Mouse (Mus musculus) limb, embryonic 11.5 days (tissue): Measurements from ENCODE around the gene Sept12. TPM values are rescaled to one million over a fixed set of nuclear protein-coding genes. Genes with fewer than 3 reads are reported as not detected.

Source experiments
- ATAC-seq: fragments of 200-750 bp; cut with Nextera tagmentation; 2 replicates; pipeline ENCODE4 v1.8.0; 2017; ENCODE audit warnings: low read depth; ENCODE audit not compliant: insufficient number of reproducible peaks, low FRiP score, low TSS enrichment
- DNase-seq: peaks from one replicate; pipeline ENCODE4 v3.0.0-alpha.2; 2015; ENCODE audit warnings: low spot score
- H3K27ac ChIP-seq: fragments of 300-500 bp; sonication (generic); replicated peaks from 2 replicates; pipeline ENCODE4 v1.5.1; 2014; ENCODE audit warnings: low read depth, mild to moderate bottlenecking, low read length
- H3K27me3 ChIP-seq: fragments of 300-500 bp; sonication (generic); 2 replicates; pipeline ENCODE4 v1.6.1; 2014; ENCODE audit warnings: mild to moderate bottlenecking, low read length, mixed read lengths; ENCODE audit not compliant: control insufficient read depth, insufficient read depth
- H3K36me3 ChIP-seq: fragments of 300-500 bp; sonication (generic); 2 replicates; pipeline ENCODE4 v1.6.1; 2014; ENCODE audit warnings: mild to moderate bottlenecking, low read length, moderate library complexity, mixed read lengths; ENCODE audit not compliant: control insufficient read depth, insufficient read depth
- H3K4me1 ChIP-seq: fragments of 300-500 bp; sonication (generic); 2 replicates; pipeline ENCODE4 v1.6.1; 2014; ENCODE audit warnings: low read length, mixed read lengths; ENCODE audit not compliant: control insufficient read depth, insufficient read depth
- H3K4me2 ChIP-seq: fragments of 300-500 bp; sonication (generic); 2 replicates; pipeline ENCODE4 v1.6.1; 2014; ENCODE audit warnings: low read depth, mild to moderate bottlenecking, moderate library complexity; ENCODE audit not compliant: severe bottlenecking
- H3K4me3 ChIP-seq: fragments of 300-500 bp; sonication (generic); 2 replicates; pipeline ENCODE4 v1.5.1; 2014; ENCODE audit warnings: low read depth, low read length
- H3K9ac ChIP-seq: fragments of 300-500 bp; sonication (generic); 2 replicates; pipeline ENCODE4 v1.6.1; 2014; ENCODE audit warnings: mild to moderate bottlenecking, low read length
- H3K9me3 ChIP-seq: fragments of 300-500 bp; sonication (generic); 2 replicates; pipeline ENCODE4 v1.6.1; 2016; ENCODE audit warnings: low read length; ENCODE audit not compliant: control insufficient read depth
- WGBS: fragments of 180-500 bp; shearing (Covaris S2); extraction: QIAGEN DNeasy Blood & Tissue Kit; methylation state at CpG from one replicate; pipeline ENCODE4 v1.1.7; 2014; 5-methylcytosine and 5-hydroxymethylcytosine counted together
- polyA plus RNA-seq: library from polyadenylated mRNA; unstranded; fragments of >200 nt; fragmentation: Nextera tagmentation; extraction: Ambion mirVana; gene quantifications from 2 replicates; pipeline ENCODE4 v1.2.1, GENCODE M21; 2014

Sept12 gene
- polyA plus RNA-seq, 1 experiment from 2014 or later: not detected

GRCm38 (mm10) chr16:4938461-4938860 lies 59.2 kb downstream of the Sept12 start, which contains the start of gene Nudt16l1:
TSS of gene Nudt16l1 (plus strand) at chr16:4938761.
- no peak for ATAC-seq
- peak within 1 kb of the TSS; percentile 92 for H3K4me3 ChIP-seq
- H3K27ac ChIP-seq: peak within 1 kb of the TSS; percentile 75
- WGBS: 7% methylated on average over 2 of the region's 2 CpGs
- 0 out of 2 replicates have a peak, but pooled peaks cover 5% of the 10 kb centered on the region for H3K4me1 ChIP-seq
- H3K4me2 ChIP-seq: peak within 1 kb of the TSS; percentile 93
- peak within 1 kb of the TSS; percentile 88 for H3K9ac ChIP-seq
- H3K9me3 ChIP-seq: no peaks in the 10 kb centered on the region
- DNase-seq: no peak
- H3K36me3 ChIP-seq: peaks cover 31% of the 10 kb centered on the region
- H3K27me3 ChIP-seq: no peaks in the 10 kb centered on the region

- Histone ChIP-seq H3K9me3 (no peaks in the 10 kb centered on the region), H3K36me3 (peaks cover 28% of the 10 kb centered on the region), H3K4me3 (no peak overlapping the region), H3K27ac (no peak overlapping the region), H3K9ac (no peak overlapping the region), H3K4me2 (no peak overlapping the region), H3K4me1 (0 out of 2 replicates have a peak, but pooled peaks cover 5% of the 10 kb centered on the region), H3K27me3 (no peaks in the 10 kb centered on the region)
- DNase-seq (no peak), ATAC-seq (no peak)
- WGBS: 89% methylated on average over 8 of the region's 8 CpGs
Measured at GRCm38 (mm10) chr16:4937351-4938190, 60.1 kb downstream of the Sept12 start.

Other genes with a start within 250 kb of the Sept12 start
- gene Cdip1, start 207.6 kb downstream of the Sept12 start, polyA plus RNA-seq: 82.2 and 89.5 TPM in 2 replicates
- 0.81 and 0.93 TPM in 2 replicates for gene 4930562C15Rik, start 162.4 kb downstream of the Sept12 start, polyA plus RNA-seq
- gene Ubald1, start 117.5 kb downstream of the Sept12 start, polyA plus RNA-seq: 32.0 and 36.4 TPM in 2 replicates
- 79.3 and 79.6 TPM in 2 replicates for gene Mgrn1, start 111.6 kb downstream of the Sept12 start, polyA plus RNA-seq
- 163 and 172 TPM in 2 replicates for gene Nudt16l1, start 59.1 kb downstream of the Sept12 start, polyA plus RNA-seq
- gene Anks3, start 33.6 kb downstream of the Sept12 start, polyA plus RNA-seq: 41.0 and 41.2 TPM in 2 replicates
- 0.76 and 3.4 TPM in 2 replicates for gene Smim22, start 9.4 kb upstream of the Sept12 start, polyA plus RNA-seq
- gene Rogdi, start 15.7 kb upstream of the Sept12 start, polyA plus RNA-seq: 67.7 and 70.8 TPM in 2 replicates
- 122 and 148 TPM in 2 replicates for gene Glyr1, start 52.0 kb upstream of the Sept12 start, polyA plus RNA-seq
- 25.1 and 25.9 TPM in 2 replicates for gene Ubn1, start 52.2 kb upstream of the Sept12 start, polyA plus RNA-seq
- gene Ppl, start 134.6 kb upstream of the Sept12 start, polyA plus RNA-seq: 1.6 and 1.7 TPM in 2 replicates
- not detected in 2 replicates for gene Sec14l5, start 149.3 kb upstream of the Sept12 start, polyA plus RNA-seq
- 16.6 and 16.9 TPM in 2 replicates for gene Nagpa, start 206.2 kb upstream of the Sept12 start, polyA plus RNA-seq
- 1.5 and 1.6 TPM in 2 replicates for gene AU021092, start 224.4 kb upstream of the Sept12 start, polyA plus RNA-seq
- gene Alg1, start 235.8 kb upstream of the Sept12 start, polyA plus RNA-seq: 24.7 and 26.1 TPM in 2 replicates